ENCODE assay signal across 26 mouse cellular contexts in the genomic region with DNA sequence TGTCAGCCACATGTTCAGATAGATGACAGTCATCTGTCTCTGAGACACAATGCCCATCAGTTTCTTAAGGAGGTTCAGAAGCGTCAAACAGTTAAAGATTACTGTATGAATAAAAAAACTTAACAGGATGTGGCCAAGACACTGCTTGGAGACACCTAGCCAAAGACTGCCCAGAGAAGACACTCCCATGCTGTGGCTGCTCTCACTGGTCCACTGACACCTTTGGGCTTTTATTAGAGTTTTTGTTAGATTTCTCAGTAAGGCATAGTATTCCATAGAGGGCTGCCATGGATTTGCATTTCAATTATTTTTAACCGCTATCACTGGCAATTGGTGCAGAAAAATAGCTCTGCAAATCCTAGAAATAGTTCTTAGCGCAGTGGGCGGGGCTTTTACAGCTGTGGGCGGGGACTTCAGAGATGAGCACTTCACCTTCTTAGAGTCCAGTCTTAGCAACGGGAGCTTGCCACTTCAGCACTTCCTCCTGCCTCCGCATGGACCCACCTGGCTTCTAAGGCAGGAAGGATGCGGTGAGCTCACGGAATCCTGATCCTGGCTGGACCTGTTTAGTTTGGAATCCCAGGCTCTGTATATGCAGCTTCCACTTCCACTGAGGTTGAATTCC. TPM values are rescaled to one million over a fixed set of nuclear protein-coding genes. Genes with fewer than 3 reads are reported as not detected.
DNase-seq lines count a peak whose midpoint lies in the region; ATAC-seq and TF ChIP-seq lines count a peak whose summit lies in the region.
"Had no signal": no experiment of that assay in that cellular context is flagged by ENCODE, and none has a peak within 500 bp of the region (broad histone marks: within the 10 kb centered on the region; RNA-seq: fewer than 3 reads in every experiment).

No protein-coding gene starts in this region.

- H3K27ac ChIP-seq in lung, embryonic 14.5 days (ENCODE audit: low read depth) = no peak overlapping the region
- H3K27ac ChIP-seq: forebrain, embryonic 13.5 days; hindbrain, embryonic 12.5 days; liver, embryonic 13.5 days; midbrain, embryonic 10.5 days; neural tube, embryonic 12.5 days had no signal

- no peaks in the 10 kb centered on the region for H3K9me3 ChIP-seq in lung, embryonic 14.5 days (ENCODE audit: low read depth, low read length)
- H3K9me3 ChIP-seq: forebrain, embryonic 13.5 days; heart, embryonic 12.5 days; hindbrain, embryonic 12.5 days; liver, embryonic 13.5 days; midbrain, embryonic 10.5 days; neural tube, embryonic 12.5 days had no signal

- no peaks in the 10 kb centered on the region for H3K4me1 ChIP-seq in lung, embryonic 14.5 days (ENCODE audit: insufficient read depth)
- H3K4me1 ChIP-seq: liver, embryonic 13.5 days had no signal

- H3K36me3 ChIP-seq in lung, embryonic 14.5 days (ENCODE audit: insufficient read depth) = no peaks in the 10 kb centered on the region
- H3K36me3 ChIP-seq in C2C12 (ENCODE audit: control insufficient read depth, insufficient read depth) = peaks cover 20% of the 10 kb centered on the region
- H3K36me3 ChIP-seq: hindbrain, embryonic 12.5 days; liver, embryonic 13.5 days; midbrain, embryonic 10.5 days; neural tube, embryonic 12.5 days had no signal

- TF ChIP-seq CTCF in lung, embryonic 14.5 days (IDR thresholded peaks at IDR 0.05; ENCODE audit: low read depth) = no peak
- TF ChIP-seq CTCF in C2C12 (IDR thresholded peaks at IDR 0.05; ENCODE audit: control insufficient read depth, insufficient read depth, insufficient read length) = no peak

- no peak overlapping the region for H3ac ChIP-seq in C2C12 (ENCODE audit: control insufficient read depth, insufficient read length, low read depth)

- peak; percentile 34 for DNase-seq in lung, embryonic 14.5 days
- DNase-seq in lung, postnatal 14 days = no peak
- DNase-seq in R1 (ENCODE audit: low read depth, low spot score) = peak; percentile 79
- no peak for DNase-seq in ovary, postnatal 14 days (ENCODE audit: low spot score)
- DNase-seq in heart, postnatal 4 days = no peak
- no peak for DNase-seq in adrenal gland, postnatal 25 days
- DNase-seq: adrenal gland, postnatal 10 days; B cell, adult 2 months; cerebellum, adult 8-10 months; gastrocnemius, postnatal 14 days; heart, postnatal 10 days; kidney, adult 11 months; layer of hippocampus, adult 9-11 months; liver, embryonic 13.5 days; lung, adult 2 months; lung, postnatal 36 days; right cerebral cortex, adult 18-20 months; thymus, postnatal 25 days had no signal

- no peak overlapping the region for H3K9ac ChIP-seq in lung, embryonic 14.5 days
- H3K9ac ChIP-seq: forebrain, embryonic 13.5 days; heart, embryonic 12.5 days; hindbrain, embryonic 12.5 days; liver, embryonic 13.5 days; neural tube, embryonic 12.5 days had no signal

- no peak overlapping the region for H3K4me3 ChIP-seq in lung, embryonic 14.5 days (ENCODE audit: low read depth, low read length)
- no peak overlapping the region for H3K4me3 ChIP-seq in C2C12 (ENCODE audit: insufficient read depth, poor library complexity, severe bottlenecking)
- H3K4me3 ChIP-seq: forebrain, embryonic 13.5 days; heart, embryonic 12.5 days; hindbrain, embryonic 12.5 days; liver, embryonic 13.5 days; midbrain, embryonic 10.5 days; neural tube, embryonic 12.5 days had no signal

- H3K79me3 ChIP-seq in C2C12 (ENCODE audit: low read depth) = no peaks in the 10 kb centered on the region

- 41% methylated on average over 9 of the region's 9 CpGs for WGBS in lung, embryonic 14.5 days

- no peak for ATAC-seq in lung, embryonic 14.5 days (ENCODE audit: insufficient read depth)
- peak; percentile 60 for ATAC-seq in monocyte, adult 5-6 weeks (replicated peaks; ENCODE audit: insufficient number of reproducible peaks, low FRiP score, low TSS enrichment, poor library complexity, severe bottlenecking)
- ATAC-seq: forebrain, embryonic 13.5 days had no signal

- no peaks in the 10 kb centered on the region for H3K27me3 ChIP-seq in lung, embryonic 14.5 days (ENCODE audit: insufficient read depth, low read length)
- H3K27me3 ChIP-seq in C2C12 (ENCODE audit: control insufficient read depth, insufficient read depth, insufficient read length) = no peaks in the 10 kb centered on the region
- H3K27me3 ChIP-seq: forebrain, embryonic 13.5 days; heart, embryonic 12.5 days; hindbrain, embryonic 12.5 days; liver, embryonic 13.5 days; neural tube, embryonic 12.5 days; Patski had no signal

- peaks cover 25% of the 10 kb centered on the region for H3K79me2 ChIP-seq in C2C12 (ENCODE audit: control insufficient read depth, insufficient read depth)

- H3K4me2 ChIP-seq in lung, embryonic 14.5 days = no peak overlapping the region
- H3K4me2 ChIP-seq: forebrain, embryonic 13.5 days; heart, embryonic 12.5 days; hindbrain, embryonic 12.5 days; liver, embryonic 13.5 days; neural tube, embryonic 12.5 days had no signal

TF ChIP-seq in C2C12, 6 proteins besides CTCF, POLR2A, EP300 and RAD21:
- no peak for TF ChIP-seq FOSL1 (IDR thresholded peaks at IDR 0.05; ENCODE audit: insufficient read depth, low read length, poor library complexity, severe bottlenecking)
- TF ChIP-seq MYOD1 (IDR thresholded peaks at IDR 0.05; ENCODE audit: control insufficient read depth, insufficient read length, low read depth) = peak; percentile 53

RNA-seq across cellular contexts. Expression of a gene that starts 12.7 kb away (rescaled TPM):
- polyA plus RNA-seq in lung, embryonic 14.5 days (2014; fragmentation: Nextera tagmentation; extraction: Ambion mirVana) = 19.6 and 21.7 TPM in 2 replicates
- 22.2 TPM for polyA plus RNA-seq in C2C12 (2012; fragmentation: generic; extraction: Trizol)
- total RNA-seq in monocyte, adult 5-6 weeks (2017) = 7.2 to 18.3 TPM (median 8.5 TPM) in 3 replicates
- 10 to 100 TPM; 53.9 to 54.8 TPM for total RNA-seq in heart, postnatal 4 days (2021)
- total RNA-seq in adrenal gland, postnatal 25 days (2021) = 16.4 and 20.0 TPM in 2 replicates

Comparison
In these comparisons a context has a peak if more than half of its experiments do, and no peak if none do; other contexts are left out.
1. DNase-seq: peak in lung, embryonic 14.5 days (single experiment) and R1 (single experiment); none in lung, postnatal 14 days (single experiment), ovary, postnatal 14 days (single experiment), heart, postnatal 4 days (single experiment) and adrenal gland, postnatal 25 days (single experiment).